Mouse (Mus musculus) olfactory bulb, adult 2 months (tissue): ENCODE measurements around the gene Gm14408. TPM values are rescaled to one million over a fixed set of nuclear protein-coding genes. Genes with fewer than 3 reads are reported as not detected.
"Not testable (repeated sequence)": the region's sequence is repeated elsewhere in the genome, so short reads cannot be mapped to it uniquely, and the experiment has no call there.

Experiments used
- H3K27ac ChIP-seq: fragments of 200-500 bp; 2 replicates; pipeline ENCODE4 v1.5.1; 2012; ENCODE audit warnings: low read depth, low read length; ENCODE audit not compliant: insufficient read depth
- H3K4me1 ChIP-seq: fragments of 200-500 bp; 2 replicates; pipeline ENCODE4 v1.6.1; 2012; ENCODE audit warnings: low read length; ENCODE audit not compliant: control insufficient read depth, insufficient read depth
- H3K4me3 ChIP-seq: fragments of 200-500 bp; 2 replicates; pipeline ENCODE4 v1.5.1; 2012; ENCODE audit warnings: mild to moderate bottlenecking, low read depth, low read length, moderate library complexity; ENCODE audit not compliant: insufficient read depth
- WGBS: fragments of 180-500 bp; shearing (Covaris S2); methylation state at CpG from one replicate; pipeline ENCODE4 v1.1.7; 2018; 5-methylcytosine and 5-hydroxymethylcytosine counted together
- polyA plus RNA-seq: library from polyadenylated mRNA; stranded (reverse); fragments of >200 nt; gene quantifications from 2 replicates; pipeline ENCODE4 v1.2.4, GENCODE M21; 2012; ENCODE audit warnings: low replicate concordance; ENCODE audit not compliant: missing spikeins, insufficient read depth, insufficient read length

Gm14408 gene
- polyA plus RNA-seq, result not detected in 2 replicates

DNA sequence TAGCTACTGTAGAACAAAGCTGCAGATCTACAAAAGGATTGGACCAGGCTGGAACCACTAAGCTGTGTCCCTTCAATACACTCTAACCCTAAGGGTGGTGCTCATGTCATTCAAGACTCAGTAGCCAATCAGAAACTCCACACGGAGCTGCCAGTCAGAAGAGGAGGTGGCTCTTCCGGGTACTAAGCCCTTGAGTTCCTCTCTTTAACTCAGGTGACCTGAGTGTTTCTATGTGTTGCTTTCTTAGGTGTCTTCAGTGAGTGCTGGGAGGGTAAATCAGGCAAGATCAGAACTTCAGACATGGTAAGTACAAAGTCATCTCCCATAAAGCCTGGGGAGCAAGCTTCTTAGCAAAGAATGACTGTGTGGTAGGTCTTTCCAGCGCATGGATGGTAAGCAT, at the start of gene Gm14408:
Gm14408 (plus strand) TSS at position 301 of the 400 bp plus-strand sequence.
- not testable (repeated sequence) for H3K27ac ChIP-seq, H3K4me3 ChIP-seq, H3K4me1 ChIP-seq
- 83% methylated on average over 1 of the region's 3 CpGs for WGBS

GRCm38 (mm10) chr2:176798312-176798711, 32.6 kb upstream of the Gm14408 start, which contains the start of gene Gm14295:
Gene Gm14295, plus strand, starts transcription at chr2:176798612.
- WGBS, result no CpG with 5 or more reads among the region's 6 CpGs
- peak within 1 kb of the TSS; percentile 53 for H3K4me3 ChIP-seq
- not testable (repeated sequence) for H3K27ac ChIP-seq, H3K4me1 ChIP-seq

- not testable (repeated sequence) for H3K4me1 ChIP-seq, H3K27ac ChIP-seq
- 20% methylated on average over 15 of the region's 15 CpGs for WGBS
- peak overlapping the region; percentile 53 for H3K4me3 ChIP-seq
Measured at GRCm38 (mm10) chr2:176798785-176799184, 32.2 kb upstream of the Gm14408 start.

Other genes with a start within 250 kb of the Gm14408 start
- not detected in 2 replicates for gene Gm14308, start 194.8 kb upstream of the Gm14408 start, polyA plus RNA-seq
- not detected in 2 replicates for gene Zfp973, start 160.6 kb upstream of the Gm14408 start, polyA plus RNA-seq
- not detected in 2 replicates for gene Gm14305, start 122.8 kb upstream of the Gm14408 start, polyA plus RNA-seq
- not detected in 2 replicates for gene Gm14295, start 32.5 kb upstream of the Gm14408 start, polyA plus RNA-seq
- gene Gm14296, start 96.7 kb downstream of the Gm14408 start, polyA plus RNA-seq, result not detected in 2 replicates
- gene Gm14419, start 169.8 kb downstream of the Gm14408 start, polyA plus RNA-seq, result not detected in 2 replicates
- not detected in 2 replicates for gene Gm14401, start 243.2 kb downstream of the Gm14408 start, polyA plus RNA-seq